Mouse (Mus musculus) granulocyte monocyte progenitor cell, adult 5-6 weeks (primary cell): ENCODE data around the gene Dnah2. TPM values are rescaled to one million over a fixed set of nuclear protein-coding genes. Genes with fewer than 3 reads are reported as not detected.
"Not testable (repeated sequence)": the region's sequence is repeated elsewhere in the genome, so short reads cannot be mapped to it uniquely, and the experiment has no call there.

Experiments
- ATAC-seq: replicated peaks from 2 replicates; pipeline ENCODE4 v1.8.0; 2016; ENCODE audit warnings: mild to moderate bottlenecking, moderate TSS enrichment, inconsistent platforms; ENCODE audit not compliant: poor library complexity, severe bottlenecking
- total RNA-seq, 2 experiments: library from RNA; stranded (forward) in 1 of 2; stranded (reverse) in 1 of 2; fragments of 200-712, 200-1000 nt in 1 of 2; fragments of >200 nt in 1 of 2; fragmentation: Nextera tagmentation in 1 of 2; gene quantifications; 2 replicates each; pipeline ENCODE4 v1.2.3; 2014 to 2017

The Dnah2 gene
- total RNA-seq, 2 experiments from 2014 or later = 0.11 TPM; not detected in 1

GRCm38 (mm10) chr11:69565131-69565530, 16.2 kb upstream of the Dnah2 start:
- ATAC-seq = no peak

GRCm38 (mm10) chr11:69564391-69564790, 15.5 kb upstream of the Dnah2 start:
- no peak for ATAC-seq

GRCm38 (mm10) chr11:69563373-69563772, 14.5 kb upstream of the Dnah2 start:
- no peak for ATAC-seq

- ATAC-seq = no peak
These were observed 12.3 kb upstream of the Dnah2 start for GRCm38 (mm10) chr11:69560896-69561854.

- no peak for ATAC-seq
These were observed 11.2 kb upstream of the Dnah2 start, which contains the start of gene Efnb3 for GRCm38 (mm10) chr11:69559851-69560765. Gene Efnb3 (minus strand): TSS chr11:69560205.

GRCm38 (mm10) chr11:69559183-69559582, 10.3 kb upstream of the Dnah2 start:
- ATAC-seq = no peak

GRCm38 (mm10) chr11:69558756-69559155, 9.8 kb upstream of the Dnah2 start:
- no peak for ATAC-seq

- ATAC-seq = no peak
These were observed 8.6 kb upstream of the Dnah2 start for GRCm38 (mm10) chr11:69557381-69557958.

GRCm38 (mm10) chr11:69554539-69555140, 5.7 kb upstream of the Dnah2 start:
- peak; percentile 36 for ATAC-seq

GRCm38 (mm10) chr11:69553341-69553721, 4.4 kb upstream of the Dnah2 start:
- no peak for ATAC-seq

- no peak for ATAC-seq
These were observed 3.9 kb upstream of the Dnah2 start for GRCm38 (mm10) chr11:69552622-69553340.

- no peak for ATAC-seq
These were observed 2.4 kb upstream of the Dnah2 start for GRCm38 (mm10) chr11:69551310-69551709.

GRCm38 (mm10) chr11:69547071-69547470, 1.8 kb downstream of the Dnah2 start:
- ATAC-seq = no peak

GRCm38 (mm10) chr11:69546423-69547053, 2.4 kb downstream of the Dnah2 start:
- ATAC-seq = peak; percentile 66

- peak; percentile 24; the same call in 1 of the 2 replicates for ATAC-seq
These were observed 3.0 kb downstream of the Dnah2 start for GRCm38 (mm10) chr11:69545957-69546356.

- ATAC-seq = no peak
These were observed 5.3 kb downstream of the Dnah2 start for GRCm38 (mm10) chr11:69543598-69543997.

GRCm38 (mm10) chr11:69541741-69542140, 7.2 kb downstream of the Dnah2 start:
- ATAC-seq = not testable (repeated sequence)

- ATAC-seq = no peak
These were observed 8.2 kb downstream of the Dnah2 start for GRCm38 (mm10) chr11:69540700-69541099.

- ATAC-seq = no peak
These were observed 13.9 kb downstream of the Dnah2 start for GRCm38 (mm10) chr11:69534990-69535389.
